Mouse (Mus musculus) forebrain, postnatal 0 days (tissue): ENCODE data around the gene Btg2. TPM values are rescaled to one million over a fixed set of nuclear protein-coding genes. Genes with fewer than 3 reads are reported as not detected.
A peak's percentile ranks its signal among the peaks of the same experiment; 100 is the strongest.

Experiments
- ATAC-seq: fragments of 200-750 bp; cut with Nextera tagmentation; 2 replicates; pipeline ENCODE4 v1.8.0; 2017; ENCODE audit warnings: mild to moderate bottlenecking, moderate library complexity
- DNase-seq: peaks from one replicate; pipeline ENCODE4 v3.0.0-alpha.2; 2015
- H3K27ac ChIP-seq: fragments of 300-500 bp; sonication (generic); 2 replicates; pipeline ENCODE4 v1.5.1; 2014; ENCODE audit warnings: low read depth, mild to moderate bottlenecking, antibody characterized with exemption, low read length, moderate library complexity, mixed read lengths
- H3K27me3 ChIP-seq: fragments of 300-500 bp; sonication (generic); 2 replicates; pipeline ENCODE4 v1.6.1; 2014; ENCODE audit warnings: mild to moderate bottlenecking, low read length, mixed read lengths; ENCODE audit not compliant: insufficient read depth
- H3K36me3 ChIP-seq: fragments of 300-500 bp; sonication (generic); 2 replicates; pipeline ENCODE4 v1.6.1; 2014; ENCODE audit warnings: mild to moderate bottlenecking, moderate library complexity; ENCODE audit not compliant: insufficient read depth
- H3K4me1 ChIP-seq: fragments of 300-500 bp; sonication (generic); 2 replicates; pipeline ENCODE4 v1.6.1; 2014; ENCODE audit warnings: antibody characterized with exemption; ENCODE audit not compliant: insufficient read depth
- H3K4me2 ChIP-seq: fragments of 300-500 bp; sonication (generic); 2 replicates; pipeline ENCODE4 v1.6.1; 2014; ENCODE audit warnings: low read depth, mild to moderate bottlenecking, moderate library complexity
- H3K4me3 ChIP-seq: fragments of 300-500 bp; sonication (generic); 2 replicates; pipeline ENCODE4 v1.5.1; 2014; ENCODE audit warnings: low read depth, low read length, mixed read lengths
- H3K9ac ChIP-seq: fragments of 300-500 bp; sonication (generic); 2 replicates; pipeline ENCODE4 v1.6.1; 2014; ENCODE audit warnings: mild to moderate bottlenecking
- H3K9me3 ChIP-seq: fragments of 300-500 bp; sonication (generic); 2 replicates; pipeline ENCODE4 v1.6.1; 2016; ENCODE audit warnings: low read length
- CTCF ChIP-seq: sonication (generic); IDR thresholded peaks from 2 replicates; pipeline ENCODE4 v1.5.1; 2016; ENCODE audit warnings: antibody characterized with exemption, control low read depth, low read depth
- WGBS: fragments of 180-500 bp; shearing (Covaris S2); extraction: QIAGEN DNeasy Blood & Tissue Kit; methylation state at CpG from one replicate; pipeline ENCODE4 v1.1.7; 2014; 5-methylcytosine and 5-hydroxymethylcytosine counted together
- polyA plus RNA-seq: library from polyadenylated mRNA; unstranded; fragments of >200 nt; fragmentation: Nextera tagmentation; extraction: Ambion mirVana; gene quantifications from 2 replicates; pipeline ENCODE4 v1.2.1, GENCODE M21; 2015
- total RNA-seq: library from RNA; depleted of rRNA; stranded (reverse); fragments of >200 nt; gene quantifications from 2 replicates; pipeline ENCODE4 v1.2.3, GENCODE M21; 2014

Gene Btg2
- total and polyA plus RNA-seq, 2 experiments from 2014 or later: 11.9 to 12.0 TPM

GRCm38 (mm10) chr1:134063086-134063772 lies 15.7 kb downstream of the Btg2 start:
- no peak for TF ChIP-seq CTCF

GRCm38 (mm10) chr1:134062411-134063085 lies 16.4 kb downstream of the Btg2 start:
- peak; percentile 45 for ATAC-seq
- no peaks in the 10 kb centered on the region for H3K36me3 ChIP-seq
- no peak for TF ChIP-seq CTCF
- H3K4me1 ChIP-seq: peaks cover 20% of the 10 kb centered on the region
- DNase-seq: peak; percentile 79
- no peaks in the 10 kb centered on the region for H3K9me3 ChIP-seq
- H3K4me3 ChIP-seq: no peak overlapping the region
- peak overlapping the region; percentile 25 for H3K4me2 ChIP-seq
- H3K27ac ChIP-seq: peak overlapping the region; percentile 71
- H3K9ac ChIP-seq: peak overlapping the region; percentile 15; the same call in 1 of the 2 replicates
- no peaks in the 10 kb centered on the region for H3K27me3 ChIP-seq
- WGBS: 4% methylated on average over 11 of the region's 11 CpGs

More at GRCm38 (mm10) chr1:134063086-134063772, 15.7 kb downstream of the Btg2 start:
- peak overlapping the region; percentile 71 for H3K27ac ChIP-seq
- WGBS: 2% methylated on average over 33 of the region's 33 CpGs
- peak overlapping the region; percentile 15 for H3K9ac ChIP-seq
- H3K4me1 ChIP-seq: peaks cover 20% of the 10 kb centered on the region
- ATAC-seq: peak; percentile 60
- H3K27me3 ChIP-seq: no peaks in the 10 kb centered on the region
- DNase-seq: peak; percentile 77
- no peaks in the 10 kb centered on the region for H3K9me3 ChIP-seq
- no peak overlapping the region for H3K4me3 ChIP-seq
- no peaks in the 10 kb centered on the region for H3K36me3 ChIP-seq
- H3K4me2 ChIP-seq: peak overlapping the region; percentile 25

GRCm38 (mm10) chr1:134061915-134062314 lies 17.0 kb downstream of the Btg2 start:
- 32% methylated on average over 3 of the region's 3 CpGs for WGBS
- no peak overlapping the region for H3K4me3 ChIP-seq
- TF ChIP-seq CTCF: no peak
- H3K9me3 ChIP-seq: no peaks in the 10 kb centered on the region
- no peaks in the 10 kb centered on the region for H3K36me3 ChIP-seq
- peaks cover 20% of the 10 kb centered on the region for H3K4me1 ChIP-seq
- H3K9ac ChIP-seq: no peak overlapping the region
- ATAC-seq: no peak
- H3K4me2 ChIP-seq: no peak overlapping the region
- no peaks in the 10 kb centered on the region for H3K27me3 ChIP-seq
- no peak for DNase-seq
- H3K27ac ChIP-seq: peak overlapping the region; percentile 71

GRCm38 (mm10) chr1:134060849-134061569 lies 17.9 kb downstream of the Btg2 start:
- peak overlapping the region; percentile 92 for H3K27ac ChIP-seq
- TF ChIP-seq CTCF: peak; percentile 36; the same call in 1 of the 2 replicates
- WGBS: 2% methylated on average over 31 of the region's 31 CpGs
- H3K4me1 ChIP-seq: peaks cover 20% of the 10 kb centered on the region
- H3K4me2 ChIP-seq: peak overlapping the region; percentile 95
- H3K27me3 ChIP-seq: no peaks in the 10 kb centered on the region
- H3K36me3 ChIP-seq: no peaks in the 10 kb centered on the region
- ATAC-seq (peak; percentile 94), DNase-seq (peak; percentile 92)
- peak overlapping the region; percentile 62 for H3K9ac ChIP-seq
- no peaks in the 10 kb centered on the region for H3K9me3 ChIP-seq
- H3K4me3 ChIP-seq: peak overlapping the region; percentile 37

- peak overlapping the region; percentile 62; the same call in 1 of the 2 replicates for H3K9ac ChIP-seq
- peak overlapping the region; percentile 92 for H3K27ac ChIP-seq
- no peak for DNase-seq
- no peaks in the 10 kb centered on the region for H3K9me3 ChIP-seq
- no peak for ATAC-seq
- H3K4me1 ChIP-seq: peaks cover 20% of the 10 kb centered on the region
- TF ChIP-seq CTCF: peak; percentile 56; the same call in 1 of the 2 replicates
- peak overlapping the region; percentile 95 for H3K4me2 ChIP-seq
- no peaks in the 10 kb centered on the region for H3K36me3 ChIP-seq
- H3K4me3 ChIP-seq: peak overlapping the region; percentile 37
- H3K27me3 ChIP-seq: no peaks in the 10 kb centered on the region
- 68% methylated on average over 16 of the region's 16 CpGs for WGBS
Measured at GRCm38 (mm10) chr1:134059739-134060695, 18.9 kb downstream of the Btg2 start.

- H3K27ac ChIP-seq: no peak overlapping the region
- 61% methylated on average over 6 of the region's 6 CpGs for WGBS
- DNase-seq: no peak
- no peaks in the 10 kb centered on the region for H3K9me3 ChIP-seq
- peaks cover 20% of the 10 kb centered on the region for H3K4me1 ChIP-seq
- ATAC-seq: no peak
- no peak for TF ChIP-seq CTCF
- H3K4me3 ChIP-seq: no peak overlapping the region
- H3K36me3 ChIP-seq: no peaks in the 10 kb centered on the region
- no peaks in the 10 kb centered on the region for H3K27me3 ChIP-seq
- H3K4me2 ChIP-seq: no peak overlapping the region
- no peak overlapping the region for H3K9ac ChIP-seq
Measured at GRCm38 (mm10) chr1:134058870-134059269, 20.1 kb downstream of the Btg2 start.
